Mouse (Mus musculus) testis, adult 2 months (tissue): ENCODE measurements around the gene Vstm2a.

Experiments
- CTCF ChIP-seq: fragments of 200-500 bp; IDR thresholded peaks from 2 replicates; pipeline ENCODE4 v1.5.1; 2012; ENCODE audit warnings: low read depth, mild to moderate bottlenecking, inconsistent platforms, low read length, moderate library complexity; ENCODE audit not compliant: control insufficient read depth, insufficient read depth, insufficient replicate concordance
- POLR2A ChIP-seq: fragments of 200-500 bp; IDR thresholded peaks from 2 replicates; pipeline ENCODE4 v1.6.1; 2012; ENCODE audit warnings: low read depth, mild to moderate bottlenecking, inconsistent platforms, low read length, moderate library complexity; ENCODE audit not compliant: control insufficient read depth

- TF ChIP-seq POLR2A (no peak), CTCF (no peak)
Observed at GRCm38 (mm10) chr11:16258300-16258699, 776 bp downstream of the Vstm2a start.
